Mouse (Mus musculus): Measurements from ENCODE around the gene Siae. TPM values are rescaled to one million over a fixed set of nuclear protein-coding genes. Genes with fewer than 3 reads are reported as not detected.
A peak's percentile ranks its signal among the peaks of the same experiment; 100 is the strongest.

Gene Siae
- polyA plus RNA-seq, 1 experiment from 2014 or later = 16.6 TPM

GRCm38 (mm10) chr9:37567892-37568604 is 12.6 kb downstream of the Siae start:
- H3K27ac ChIP-seq (ENCODE audit: low read length) = no peak overlapping the region
- H3K9me3 ChIP-seq (ENCODE audit: control insufficient read depth, low read length) = no peaks in the 10 kb centered on the region
- WGBS = 26% methylated on average over 15 of the region's 15 CpGs
- peak overlapping the region; percentile 28; the same call in 1 of the 2 replicates for H3K4me2 ChIP-seq (ENCODE audit: low read depth, low read length)
- no peaks in the 10 kb centered on the region for H3K27me3 ChIP-seq (replicated peaks; ENCODE audit: control insufficient read depth, insufficient read depth, low read length)
- no peak overlapping the region for H3K4me3 ChIP-seq (ENCODE audit: low read length)
- H3K4me1 ChIP-seq (ENCODE audit: control insufficient read depth, insufficient read depth, low read length) = peaks cover 13% of the 10 kb centered on the region
- ATAC-seq = peak; percentile 35
- H3K36me3 ChIP-seq (ENCODE audit: control insufficient read depth, insufficient read depth, low read length) = no peaks in the 10 kb centered on the region
- no peak overlapping the region for H3K9ac ChIP-seq (ENCODE audit: low read depth, low read length)

- Histone ChIP-seq H3K4me2 (ENCODE audit: low read depth, low read length) (0 out of 2 replicates have a peak overlapping the region, but pooled peaks have one; percentile 28), H3K4me1 (ENCODE audit: control insufficient read depth, insufficient read depth, low read length) (peaks cover 13% of the 10 kb centered on the region), H3K9ac (ENCODE audit: low read depth, low read length) (no peak overlapping the region), H3K9me3 (ENCODE audit: control insufficient read depth, low read length) (no peaks in the 10 kb centered on the region), H3K4me3 (ENCODE audit: low read length) (no peak overlapping the region), H3K27ac (ENCODE audit: low read length) (peak overlapping the region; percentile 56; the same call in 1 of the 2 replicates), H3K27me3 (replicated peaks; ENCODE audit: control insufficient read depth, insufficient read depth, low read length) (no peaks in the 10 kb centered on the region), H3K36me3 (ENCODE audit: control insufficient read depth, insufficient read depth, low read length) (no peaks in the 10 kb centered on the region)
- peak; percentile 81 for ATAC-seq
- WGBS = 37% methylated on average over 4 of the region's 4 CpGs
Measured at GRCm38 (mm10) chr9:37568605-37569214, 13.2 kb downstream of the Siae start.

- Histone ChIP-seq H3K9ac (ENCODE audit: low read depth, low read length) (no peak overlapping the region), H3K36me3 (ENCODE audit: control insufficient read depth, insufficient read depth, low read length) (no peaks in the 10 kb centered on the region), H3K4me3 (ENCODE audit: low read length) (no peak overlapping the region), H3K9me3 (ENCODE audit: control insufficient read depth, low read length) (no peaks in the 10 kb centered on the region), H3K4me2 (ENCODE audit: low read depth, low read length) (no peak overlapping the region), H3K27ac (ENCODE audit: low read length) (0 out of 2 replicates have a peak overlapping the region, but pooled peaks have one; percentile 27), H3K4me1 (ENCODE audit: control insufficient read depth, insufficient read depth, low read length) (peaks cover 13% of the 10 kb centered on the region), H3K27me3 (replicated peaks; ENCODE audit: control insufficient read depth, insufficient read depth, low read length) (no peaks in the 10 kb centered on the region)
- WGBS = 60% methylated on average over 2 of the region's 2 CpGs
- peak; percentile 81 for ATAC-seq
Measured at GRCm38 (mm10) chr9:37569231-37569835, 13.8 kb downstream of the Siae start.

GRCm38 (mm10) chr9:37572204-37572876 is 16.8 kb downstream of the Siae start:
- Histone ChIP-seq H3K36me3 (ENCODE audit: control insufficient read depth, insufficient read depth, low read length) (no peaks in the 10 kb centered on the region), H3K9me3 (ENCODE audit: control insufficient read depth, low read length) (no peaks in the 10 kb centered on the region), H3K4me2 (ENCODE audit: low read depth, low read length) (no peak overlapping the region), H3K4me1 (ENCODE audit: control insufficient read depth, insufficient read depth, low read length) (peaks cover 13% of the 10 kb centered on the region), H3K27me3 (replicated peaks; ENCODE audit: control insufficient read depth, insufficient read depth, low read length) (no peaks in the 10 kb centered on the region), H3K27ac (ENCODE audit: low read length) (no peak overlapping the region), H3K4me3 (ENCODE audit: low read length) (no peak overlapping the region), H3K9ac (ENCODE audit: low read depth, low read length) (no peak overlapping the region)
- no peak for ATAC-seq
- 56% methylated on average over 3 of the region's 3 CpGs for WGBS

- ATAC-seq = peak; percentile 31; the same call in 1 of the 2 replicates
- no peaks in the 10 kb centered on the region for H3K27me3 ChIP-seq (replicated peaks; ENCODE audit: control insufficient read depth, insufficient read depth, low read length)
- H3K4me1 ChIP-seq (ENCODE audit: control insufficient read depth, insufficient read depth, low read length) = no peaks in the 10 kb centered on the region
- no peaks in the 10 kb centered on the region for H3K36me3 ChIP-seq (ENCODE audit: control insufficient read depth, insufficient read depth, low read length)
- no peak overlapping the region for H3K27ac ChIP-seq (ENCODE audit: low read length)
- no peaks in the 10 kb centered on the region for H3K9me3 ChIP-seq (ENCODE audit: control insufficient read depth, low read length)
- no peak overlapping the region for H3K4me3 ChIP-seq (ENCODE audit: low read length)
- H3K9ac ChIP-seq (ENCODE audit: low read depth, low read length) = no peak overlapping the region
- no peak overlapping the region for H3K4me2 ChIP-seq (ENCODE audit: low read depth, low read length)
- WGBS = 38% methylated on average over 14 of the region's 14 CpGs
Measured at GRCm38 (mm10) chr9:37576436-37576930, 21.0 kb downstream of the Siae start.

- H3K36me3 ChIP-seq (ENCODE audit: control insufficient read depth, insufficient read depth, low read length) = no peaks in the 10 kb centered on the region
- WGBS = 91% methylated on average over 5 of the region's 5 CpGs
- no peak overlapping the region for H3K9ac ChIP-seq (ENCODE audit: low read depth, low read length)
- H3K27ac ChIP-seq (ENCODE audit: low read length) = no peak overlapping the region
- no peak overlapping the region for H3K4me2 ChIP-seq (ENCODE audit: low read depth, low read length)
- H3K4me1 ChIP-seq (ENCODE audit: control insufficient read depth, insufficient read depth, low read length) = no peaks in the 10 kb centered on the region
- H3K9me3 ChIP-seq (ENCODE audit: control insufficient read depth, low read length) = no peaks in the 10 kb centered on the region
- H3K4me3 ChIP-seq (ENCODE audit: low read length) = no peak overlapping the region
- no peaks in the 10 kb centered on the region for H3K27me3 ChIP-seq (replicated peaks; ENCODE audit: control insufficient read depth, insufficient read depth, low read length)
- ATAC-seq = no peak
Measured at GRCm38 (mm10) chr9:37583594-37583993, 28.1 kb downstream of the Siae start.

- H3K4me3 ChIP-seq (ENCODE audit: low read length) = no peak overlapping the region
- no peaks in the 10 kb centered on the region for H3K9me3 ChIP-seq (ENCODE audit: control insufficient read depth, low read length)
- no peaks in the 10 kb centered on the region for H3K4me1 ChIP-seq (ENCODE audit: control insufficient read depth, insufficient read depth, low read length)
- ATAC-seq = no peak
- H3K9ac ChIP-seq (ENCODE audit: low read depth, low read length) = no peak overlapping the region
- H3K36me3 ChIP-seq (ENCODE audit: control insufficient read depth, insufficient read depth, low read length) = no peaks in the 10 kb centered on the region
- H3K27ac ChIP-seq (ENCODE audit: low read length) = no peak overlapping the region
- no peaks in the 10 kb centered on the region for H3K27me3 ChIP-seq (replicated peaks; ENCODE audit: control insufficient read depth, insufficient read depth, low read length)
- no peak overlapping the region for H3K4me2 ChIP-seq (ENCODE audit: low read depth, low read length)
- 74% methylated on average over 4 of the region's 4 CpGs for WGBS
Measured at GRCm38 (mm10) chr9:37586718-37587117, 31.2 kb downstream of the Siae start.

- Histone ChIP-seq H3K4me2 (ENCODE audit: low read depth, low read length) (no peak overlapping the region), H3K9ac (ENCODE audit: low read depth, low read length) (no peak overlapping the region), H3K27me3 (replicated peaks; ENCODE audit: control insufficient read depth, insufficient read depth, low read length) (no peaks in the 10 kb centered on the region), H3K9me3 (ENCODE audit: control insufficient read depth, low read length) (no peaks in the 10 kb centered on the region), H3K27ac (ENCODE audit: low read length) (no peak overlapping the region), H3K4me3 (ENCODE audit: low read length) (no peak overlapping the region), H3K36me3 (ENCODE audit: control insufficient read depth, insufficient read depth, low read length) (no peaks in the 10 kb centered on the region), H3K4me1 (ENCODE audit: control insufficient read depth, insufficient read depth, low read length) (no peaks in the 10 kb centered on the region)
- WGBS = 83% methylated on average over 4 of the region's 4 CpGs
- ATAC-seq = no peak
Measured at GRCm38 (mm10) chr9:37590381-37590780, 34.9 kb downstream of the Siae start.

GRCm38 (mm10) chr9:37592025-37592424 is 36.5 kb downstream of the Siae start:
- Histone ChIP-seq H3K4me1 (ENCODE audit: control insufficient read depth, insufficient read depth, low read length) (no peaks in the 10 kb centered on the region), H3K4me3 (ENCODE audit: low read length) (no peak overlapping the region), H3K36me3 (ENCODE audit: control insufficient read depth, insufficient read depth, low read length) (no peaks in the 10 kb centered on the region), H3K4me2 (ENCODE audit: low read depth, low read length) (no peak overlapping the region), H3K27me3 (replicated peaks; ENCODE audit: control insufficient read depth, insufficient read depth, low read length) (no peaks in the 10 kb centered on the region), H3K27ac (ENCODE audit: low read length) (no peak overlapping the region), H3K9ac (ENCODE audit: low read depth, low read length) (no peak overlapping the region), H3K9me3 (ENCODE audit: control insufficient read depth, low read length) (no peaks in the 10 kb centered on the region)
- no peak for ATAC-seq
- WGBS = 73% methylated on average over 2 of the region's 2 CpGs
